Mouse (Mus musculus): ENCODE measurements at regions not wholly inside any gene's neighbourhood (a gene's known extent, or its start where the extent isn't known, plus 50 kb on each side); places are given as distances from the start of the nearest gene placed in this dataset.

DNA sequence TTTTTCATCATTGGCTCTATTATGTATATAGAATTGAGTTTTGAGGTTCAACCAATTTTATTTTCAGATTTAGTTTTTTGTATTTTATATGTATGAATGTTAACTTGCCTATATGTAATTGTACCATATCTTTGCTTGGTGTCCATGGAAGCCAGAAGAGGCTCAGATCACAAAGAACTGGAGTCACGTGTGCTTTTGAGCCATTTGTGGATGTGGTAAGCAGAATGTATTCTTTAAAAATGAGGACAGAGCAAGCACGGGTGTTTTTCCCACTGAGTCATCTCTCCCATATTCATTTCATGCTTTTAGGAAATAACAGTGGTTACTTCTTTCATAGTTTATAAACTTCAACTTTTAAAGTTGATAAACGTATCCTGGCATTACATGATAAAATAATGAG is 394.1 kb upstream of the Manea start:
- TF ChIP-seq EP300 (IDR thresholded peaks at IDR 0.05; ENCODE audit: low read depth), result no peak
- TF ChIP-seq CTCF (IDR thresholded peaks at IDR 0.05; ENCODE audit: low read depth), result no peak

All from heart, postnatal 0 days (tissue).